Mouse (Mus musculus): ENCODE data around the gene Slc6a6. TPM values are rescaled to one million over a fixed set of nuclear protein-coding genes. Genes with fewer than 3 reads are reported as not detected.

The Slc6a6 gene
- polyA plus RNA-seq, 1 experiment from 2014 or later: 108 TPM

- Histone ChIP-seq H3K4me2 (ENCODE audit: low read length) (no peak overlapping the region), H3K27ac (ENCODE audit: low read depth, low read length) (peak overlapping the region; percentile 56), H3K9me3 (ENCODE audit: control insufficient read depth, low read length) (no peaks in the 10 kb centered on the region), H3K27me3 (replicated peaks; ENCODE audit: control insufficient read depth, insufficient read depth, low read length) (no peaks in the 10 kb centered on the region), H3K4me3 (ENCODE audit: low read length) (no peak overlapping the region), H3K4me1 (ENCODE audit: control insufficient read depth, insufficient read depth, low read depth, low read length) (peaks cover 32% of the 10 kb centered on the region), H3K36me3 (ENCODE audit: control insufficient read depth, insufficient read depth, low read length) (peaks cover 4% of the 10 kb centered on the region; the same call in 1 of the 2 replicates), H3K9ac (ENCODE audit: low read depth, low read length) (peak overlapping the region; percentile 50)
- 9% methylated on average over 10 of the region's 10 CpGs for WGBS
- 0 out of 2 replicates have a peak, but pooled peaks have one; percentile 32 for ATAC-seq
Measured at GRCm38 (mm10) chr6:91712855-91713331, 29.0 kb downstream of the Slc6a6 start.

- Histone ChIP-seq H3K4me2 (ENCODE audit: low read length) (no peak overlapping the region), H3K4me3 (ENCODE audit: low read length) (no peak overlapping the region), H3K27me3 (replicated peaks; ENCODE audit: control insufficient read depth, insufficient read depth, low read length) (no peaks in the 10 kb centered on the region), H3K36me3 (ENCODE audit: control insufficient read depth, insufficient read depth, low read length) (peaks cover 4% of the 10 kb centered on the region; the same call in 1 of the 2 replicates), H3K9ac (ENCODE audit: low read depth, low read length) (no peak overlapping the region), H3K4me1 (ENCODE audit: control insufficient read depth, insufficient read depth, low read depth, low read length) (peaks cover 34% of the 10 kb centered on the region), H3K9me3 (ENCODE audit: control insufficient read depth, low read length) (no peaks in the 10 kb centered on the region), H3K27ac (ENCODE audit: low read depth, low read length) (peak overlapping the region; percentile 66)
- 4% methylated on average over 5 of the region's 5 CpGs for WGBS
- no peak for ATAC-seq
Measured at GRCm38 (mm10) chr6:91713370-91713896, 29.6 kb downstream of the Slc6a6 start.

GRCm38 (mm10) chr6:91715023-91715422, 31.2 kb downstream of the Slc6a6 start:
- no peak for ATAC-seq
- H3K4me2 ChIP-seq (ENCODE audit: low read length): no peak overlapping the region
- 73% methylated on average over 8 of the region's 8 CpGs for WGBS
- H3K36me3 ChIP-seq (ENCODE audit: control insufficient read depth, insufficient read depth, low read length): peaks cover 4% of the 10 kb centered on the region; the same call in 1 of the 2 replicates
- no peaks in the 10 kb centered on the region for H3K27me3 ChIP-seq (replicated peaks; ENCODE audit: control insufficient read depth, insufficient read depth, low read length)
- 0 out of 2 replicates have a peak overlapping the region, but pooled peaks have one; percentile 29 for H3K27ac ChIP-seq (ENCODE audit: low read depth, low read length)
- no peak overlapping the region for H3K9ac ChIP-seq (ENCODE audit: low read depth, low read length)
- no peaks in the 10 kb centered on the region for H3K9me3 ChIP-seq (ENCODE audit: control insufficient read depth, low read length)
- peaks cover 41% of the 10 kb centered on the region for H3K4me1 ChIP-seq (ENCODE audit: control insufficient read depth, insufficient read depth, low read depth, low read length)
- no peak overlapping the region for H3K4me3 ChIP-seq (ENCODE audit: low read length)

- Histone ChIP-seq H3K27me3 (replicated peaks; ENCODE audit: control insufficient read depth, insufficient read depth, low read length) (no peaks in the 10 kb centered on the region), H3K4me1 (ENCODE audit: control insufficient read depth, insufficient read depth, low read depth, low read length) (peaks cover 53% of the 10 kb centered on the region), H3K36me3 (ENCODE audit: control insufficient read depth, insufficient read depth, low read length) (peaks cover 4% of the 10 kb centered on the region; the same call in 1 of the 2 replicates), H3K9me3 (ENCODE audit: control insufficient read depth, low read length) (no peaks in the 10 kb centered on the region), H3K4me3 (ENCODE audit: low read length) (no peak overlapping the region), H3K27ac (ENCODE audit: low read depth, low read length) (no peak overlapping the region), H3K9ac (ENCODE audit: low read depth, low read length) (no peak overlapping the region), H3K4me2 (ENCODE audit: low read length) (no peak overlapping the region)
- WGBS: 85% methylated on average over 6 of the region's 6 CpGs
- no peak for ATAC-seq
Measured at GRCm38 (mm10) chr6:91715988-91716810, 32.3 kb downstream of the Slc6a6 start.

- Histone ChIP-seq H3K9me3 (ENCODE audit: control insufficient read depth, low read length) (no peaks in the 10 kb centered on the region), H3K4me2 (ENCODE audit: low read length) (no peak overlapping the region), H3K4me1 (ENCODE audit: control insufficient read depth, insufficient read depth, low read depth, low read length) (peaks cover 46% of the 10 kb centered on the region), H3K4me3 (ENCODE audit: low read length) (no peak overlapping the region), H3K27me3 (replicated peaks; ENCODE audit: control insufficient read depth, insufficient read depth, low read length) (no peaks in the 10 kb centered on the region), H3K9ac (ENCODE audit: low read depth, low read length) (no peak overlapping the region), H3K27ac (ENCODE audit: low read depth, low read length) (peak overlapping the region; percentile 74), H3K36me3 (ENCODE audit: control insufficient read depth, insufficient read depth, low read length) (peaks cover 2% of the 10 kb centered on the region; the same call in 1 of the 2 replicates)
- WGBS: 60% methylated on average over 2 of the region's 2 CpGs
- ATAC-seq: no peak
Measured at GRCm38 (mm10) chr6:91718067-91718466, 34.2 kb downstream of the Slc6a6 start.

GRCm38 (mm10) chr6:91718603-91719002, 34.8 kb downstream of the Slc6a6 start:
- Histone ChIP-seq H3K27ac (ENCODE audit: low read depth, low read length) (peak overlapping the region; percentile 74), H3K4me3 (ENCODE audit: low read length) (no peak overlapping the region), H3K36me3 (ENCODE audit: control insufficient read depth, insufficient read depth, low read length) (peaks cover 7% of the 10 kb centered on the region; the same call in 1 of the 2 replicates), H3K4me2 (ENCODE audit: low read length) (no peak overlapping the region), H3K27me3 (replicated peaks; ENCODE audit: control insufficient read depth, insufficient read depth, low read length) (no peaks in the 10 kb centered on the region), H3K4me1 (ENCODE audit: control insufficient read depth, insufficient read depth, low read depth, low read length) (peaks cover 40% of the 10 kb centered on the region), H3K9me3 (ENCODE audit: control insufficient read depth, low read length) (no peaks in the 10 kb centered on the region), H3K9ac (ENCODE audit: low read depth, low read length) (no peak overlapping the region)
- ATAC-seq: no peak
- 33% methylated on average over 3 of the region's 3 CpGs for WGBS

GRCm38 (mm10) chr6:91719042-91719747, 35.3 kb downstream of the Slc6a6 start:
- H3K9ac ChIP-seq (ENCODE audit: low read depth, low read length): 0 out of 2 replicates have a peak overlapping the region, but pooled peaks have one; percentile 2

GRCm38 (mm10) chr6:91719865-91720533, 36.1 kb downstream of the Slc6a6 start:
- no peaks in the 10 kb centered on the region for H3K9me3 ChIP-seq (ENCODE audit: control insufficient read depth, low read length)
- H3K4me3 ChIP-seq (ENCODE audit: low read length): no peak overlapping the region
- WGBS: 2% methylated on average over 9 of the region's 9 CpGs
- no peaks in the 10 kb centered on the region for H3K27me3 ChIP-seq (replicated peaks; ENCODE audit: control insufficient read depth, insufficient read depth, low read length)
- peaks cover 37% of the 10 kb centered on the region for H3K4me1 ChIP-seq (ENCODE audit: control insufficient read depth, insufficient read depth, low read depth, low read length)
- peak; percentile 79 for ATAC-seq
- peak overlapping the region; percentile 74 for H3K27ac ChIP-seq (ENCODE audit: low read depth, low read length)
- peak overlapping the region; percentile 20; the same call in 1 of the 2 replicates for H3K4me2 ChIP-seq (ENCODE audit: low read length)
- peak overlapping the region; percentile 47 for H3K9ac ChIP-seq (ENCODE audit: low read depth, low read length)
- H3K36me3 ChIP-seq (ENCODE audit: control insufficient read depth, insufficient read depth, low read length): peaks cover 11% of the 10 kb centered on the region

More at GRCm38 (mm10) chr6:91719042-91719747, 35.3 kb downstream of the Slc6a6 start:
- H3K4me3 ChIP-seq (ENCODE audit: low read length): no peak overlapping the region
- WGBS: 39% methylated on average over 6 of the region's 6 CpGs
- no peak overlapping the region for H3K4me2 ChIP-seq (ENCODE audit: low read length)
- no peaks in the 10 kb centered on the region for H3K27me3 ChIP-seq (replicated peaks; ENCODE audit: control insufficient read depth, insufficient read depth, low read length)
- ATAC-seq: peak; percentile 76
- H3K4me1 ChIP-seq (ENCODE audit: control insufficient read depth, insufficient read depth, low read depth, low read length): peaks cover 37% of the 10 kb centered on the region
- no peaks in the 10 kb centered on the region for H3K9me3 ChIP-seq (ENCODE audit: control insufficient read depth, low read length)
- H3K36me3 ChIP-seq (ENCODE audit: control insufficient read depth, insufficient read depth, low read length): peaks cover 9% of the 10 kb centered on the region; the same call in 1 of the 2 replicates
- peak overlapping the region; percentile 74 for H3K27ac ChIP-seq (ENCODE audit: low read depth, low read length)
